Mouse (Mus musculus) intestine, embryonic 16.5 days (tissue): ENCODE measurements around the gene Serinc2. TPM values are rescaled to one million over a fixed set of nuclear protein-coding genes. Genes with fewer than 3 reads are reported as not detected.
"Not testable (repeated sequence)": the region's sequence is repeated elsewhere in the genome, so short reads cannot be mapped to it uniquely, and the experiment has no call there.

Source experiments
- ATAC-seq: fragments of 200-750 bp; cut with Nextera tagmentation; 2 replicates; pipeline ENCODE4 v1.8.0; 2017; ENCODE audit warnings: moderate TSS enrichment, moderate library complexity
- H3K27ac ChIP-seq: fragments of 300-500 bp; sonication (generic); 2 replicates; pipeline ENCODE4 v1.5.1; 2014; ENCODE audit warnings: mild to moderate bottlenecking, low read length
- H3K27me3 ChIP-seq: fragments of 300-500 bp; sonication (generic); replicated peaks from 2 replicates; pipeline ENCODE4 v1.6.1; 2014; ENCODE audit warnings: low read length, control low read depth, mixed read lengths; ENCODE audit not compliant: control insufficient read depth, insufficient read depth
- H3K36me3 ChIP-seq: fragments of 300-500 bp; sonication (generic); 2 replicates; pipeline ENCODE4 v1.6.1; 2014; ENCODE audit warnings: low read length, control low read depth; ENCODE audit not compliant: control insufficient read depth, insufficient read depth
- H3K4me1 ChIP-seq: fragments of 300-500 bp; sonication (generic); 2 replicates; pipeline ENCODE4 v1.6.1; 2014; ENCODE audit warnings: low read length, control low read depth, mixed read lengths; ENCODE audit not compliant: control insufficient read depth, insufficient read depth
- H3K4me2 ChIP-seq: fragments of 300-500 bp; sonication (generic); 2 replicates; pipeline ENCODE4 v1.6.1; 2014; ENCODE audit warnings: low read depth, low read length, control low read depth
- H3K4me3 ChIP-seq: fragments of 300-500 bp; sonication (generic); 2 replicates; pipeline ENCODE4 v1.5.1; 2014; ENCODE audit warnings: mild to moderate bottlenecking, low read length
- H3K9ac ChIP-seq: fragments of 300-500 bp; sonication (generic); 2 replicates; pipeline ENCODE4 v1.6.1; 2014; ENCODE audit warnings: low read depth, low read length
- H3K9me3 ChIP-seq: fragments of 300-500 bp; sonication (generic); 2 replicates; pipeline ENCODE4 v1.6.1; 2016; ENCODE audit warnings: low read length, control low read depth; ENCODE audit not compliant: control insufficient read depth
- WGBS: fragments of 180-500 bp; shearing (Covaris S2); extraction: QIAGEN DNeasy Blood & Tissue Kit; methylation state at CpG from one replicate; pipeline ENCODE4 v1.1.7; 2014; 5-methylcytosine and 5-hydroxymethylcytosine counted together
- polyA plus RNA-seq: library from polyadenylated mRNA; unstranded; fragments of >200 nt; fragmentation: Nextera tagmentation; extraction: Ambion mirVana; gene quantifications from 2 replicates; pipeline ENCODE4 v1.2.1, GENCODE M21; 2015

The Serinc2 gene
- polyA plus RNA-seq, 1 experiment from 2014 or later, result 22.8 TPM

DNA sequence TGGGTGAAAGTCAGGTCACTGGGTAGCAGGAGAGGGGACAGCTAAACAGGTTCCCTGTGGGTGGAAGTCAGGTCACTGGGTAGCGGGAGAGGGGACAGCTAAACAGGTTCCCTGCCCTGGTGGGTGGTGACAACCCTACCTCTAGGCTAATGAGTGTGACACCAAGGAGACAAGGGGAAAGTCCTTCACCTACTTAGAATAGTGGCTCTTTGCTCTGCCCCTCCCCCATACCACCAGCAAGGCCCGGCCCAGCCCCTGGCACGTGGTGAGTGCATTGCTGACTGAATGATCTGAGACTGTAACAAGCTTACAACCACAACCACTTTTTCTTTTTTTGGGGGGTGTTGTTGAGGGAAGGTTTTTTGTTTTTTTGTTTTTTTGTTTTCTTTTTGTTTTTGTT, 27.2 kb downstream of the Serinc2 start:
- Histone ChIP-seq H3K27me3 (no peaks in the 10 kb centered on the region), H3K27ac (peak overlapping the region; percentile 51; the same call in 1 of the 2 replicates), H3K4me2 (peak overlapping the region; percentile 25; the same call in 1 of the 2 replicates), H3K9me3 (no peaks in the 10 kb centered on the region), H3K9ac (no peak overlapping the region), H3K36me3 (no peaks in the 10 kb centered on the region), H3K4me1 (0 out of 2 replicates have a peak, but pooled peaks cover 7% of the 10 kb centered on the region), H3K4me3 (no peak overlapping the region)
- ATAC-seq, result peak; percentile 75
- WGBS, result 36% methylated on average over 3 of the region's 3 CpGs

GRCm38 (mm10) chr4:130251172-130251705, 27.8 kb downstream of the Serinc2 start:
- peak overlapping the region; percentile 51; the same call in 1 of the 2 replicates for H3K27ac ChIP-seq
- WGBS, result 27% methylated on average over 7 of the region's 7 CpGs
- H3K36me3 ChIP-seq, result no peaks in the 10 kb centered on the region
- H3K9me3 ChIP-seq, result no peaks in the 10 kb centered on the region
- peak overlapping the region; percentile 25; the same call in 1 of the 2 replicates for H3K4me2 ChIP-seq
- no peaks in the 10 kb centered on the region for H3K27me3 ChIP-seq
- no peak overlapping the region for H3K9ac ChIP-seq
- ATAC-seq, result peak; percentile 50
- 0 out of 2 replicates have a peak, but pooled peaks cover 7% of the 10 kb centered on the region for H3K4me1 ChIP-seq
- H3K4me3 ChIP-seq, result peak overlapping the region; percentile 13; the same call in 1 of the 2 replicates

DNA sequence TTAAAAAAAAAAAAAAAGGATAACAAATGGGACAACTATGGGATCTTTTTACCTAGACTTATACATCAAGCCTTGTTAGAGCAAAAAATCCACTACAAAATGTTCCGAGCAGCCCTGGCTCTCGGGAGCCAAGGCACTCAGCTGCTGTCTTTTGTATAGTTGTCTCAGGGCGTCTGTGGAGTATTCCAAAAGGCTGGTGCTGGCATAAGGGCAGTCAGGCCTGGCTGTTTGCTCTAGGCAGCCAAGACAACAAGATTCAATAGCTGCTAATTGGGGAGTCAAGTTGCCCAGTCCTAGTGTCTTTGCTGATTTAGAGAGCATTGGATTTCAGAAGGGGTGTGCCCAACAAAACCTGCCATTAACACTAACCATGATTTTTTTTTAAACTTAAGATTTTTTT, 30.4 kb downstream of the Serinc2 start:
- Histone ChIP-seq H3K4me3 (no peak overlapping the region), H3K9me3 (no peaks in the 10 kb centered on the region), H3K9ac (no peak overlapping the region), H3K27ac (no peak overlapping the region), H3K4me2 (no peak overlapping the region), H3K27me3 (no peaks in the 10 kb centered on the region), H3K36me3 (no peaks in the 10 kb centered on the region), H3K4me1 (0 out of 2 replicates have a peak, but pooled peaks cover 7% of the 10 kb centered on the region)
- ATAC-seq, result no peak
- WGBS, result 68% methylated on average over 3 of the region's 3 CpGs

GRCm38 (mm10) chr4:130246132-130246531, 32.9 kb downstream of the Serinc2 start:
- 2% methylated on average over 6 of the region's 6 CpGs for WGBS
- Histone ChIP-seq H3K9me3 (no peaks in the 10 kb centered on the region), H3K4me2 (no peak overlapping the region), H3K4me3 (no peak overlapping the region), H3K4me1 (no peaks in the 10 kb centered on the region), H3K27ac (no peak overlapping the region), H3K9ac (no peak overlapping the region), H3K27me3 (no peaks in the 10 kb centered on the region), H3K36me3 (no peaks in the 10 kb centered on the region)
- peak; percentile 67 for ATAC-seq

DNA sequence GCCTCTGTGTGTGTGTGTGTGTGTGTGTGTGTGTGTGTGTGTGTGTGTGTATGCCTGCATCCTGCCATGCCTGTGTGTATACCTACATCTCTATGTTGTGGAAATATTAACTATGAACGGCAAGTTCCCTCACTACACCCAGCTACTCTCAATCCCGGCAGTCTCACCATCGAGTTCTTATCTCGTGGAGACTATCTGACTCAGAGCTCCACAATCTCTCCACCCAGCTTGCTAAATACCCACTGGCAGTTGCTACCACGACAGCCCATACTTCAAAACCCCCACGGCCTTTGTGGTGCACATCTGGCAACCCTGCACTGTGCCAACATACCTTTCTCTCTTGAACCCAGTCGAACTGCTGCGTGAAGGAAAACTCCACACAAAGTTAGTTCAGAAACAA, 34.3 kb downstream of the Serinc2 start:
- Histone ChIP-seq H3K4me2 (no peak overlapping the region), H3K36me3 (no peaks in the 10 kb centered on the region), H3K9ac (no peak overlapping the region), H3K27me3 (no peaks in the 10 kb centered on the region), H3K4me3 (no peak overlapping the region), H3K4me1 (no peaks in the 10 kb centered on the region), H3K27ac (no peak overlapping the region), H3K9me3 (no peaks in the 10 kb centered on the region; the same call in 1 of the 2 replicates)
- WGBS, result 57% methylated on average over 8 of the region's 8 CpGs
- no peak for ATAC-seq

- H3K9me3 ChIP-seq, H3K4me2 ChIP-seq, H3K27me3 ChIP-seq, H3K4me3 ChIP-seq, H3K9ac ChIP-seq, ATAC-seq, H3K36me3 ChIP-seq, H3K4me1 ChIP-seq, H3K27ac ChIP-seq: not testable (repeated sequence)
- WGBS, result 75% methylated on average over 1 of the region's 1 CpGs
Observed at GRCm38 (mm10) chr4:130243621-130244020, 35.4 kb downstream of the Serinc2 start.

DNA sequence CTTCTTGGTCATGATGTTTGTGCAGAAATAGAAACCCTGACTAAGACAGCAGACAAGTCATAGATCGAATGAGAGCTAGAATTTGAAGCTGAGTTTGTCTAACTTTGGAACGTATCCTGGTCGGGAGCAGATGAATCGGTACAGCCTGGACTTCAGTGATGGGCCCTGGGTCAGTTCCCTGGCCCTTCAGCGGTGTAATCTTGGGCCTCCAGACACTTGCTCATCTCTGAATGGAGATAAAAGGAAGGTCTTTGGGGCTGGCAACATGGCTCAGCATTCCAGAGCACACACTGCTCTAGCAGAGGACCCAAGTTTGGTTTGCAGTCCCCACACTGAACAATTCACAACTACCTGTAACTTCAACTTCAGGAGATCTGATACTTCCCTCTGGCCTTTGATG, 36.0 kb downstream of the Serinc2 start:
- H3K36me3 ChIP-seq, result no peaks in the 10 kb centered on the region
- WGBS, result 94% methylated on average over 5 of the region's 5 CpGs
- H3K27me3 ChIP-seq, result no peaks in the 10 kb centered on the region
- no peak overlapping the region for H3K27ac ChIP-seq
- no peak overlapping the region for H3K4me2 ChIP-seq
- H3K4me3 ChIP-seq, result no peak overlapping the region
- no peaks in the 10 kb centered on the region for H3K4me1 ChIP-seq
- no peak overlapping the region for H3K9ac ChIP-seq
- no peak for ATAC-seq
- no peaks in the 10 kb centered on the region; the same call in 1 of the 2 replicates for H3K9me3 ChIP-seq

- no peak for ATAC-seq
- H3K9me3 ChIP-seq, result no peaks in the 10 kb centered on the region; the same call in 1 of the 2 replicates
- WGBS, result 31% methylated on average over 5 of the region's 5 CpGs
Observed at GRCm38 (mm10) chr4:130240695-130241094, 38.3 kb downstream of the Serinc2 start.

GRCm38 (mm10) chr4:130237607-130238006, 41.4 kb downstream of the Serinc2 start:
- Histone ChIP-seq H3K9me3 (no peaks in the 10 kb centered on the region; the same call in 1 of the 2 replicates), H3K4me1 (no peaks in the 10 kb centered on the region), H3K4me2 (no peak overlapping the region), H3K36me3 (no peaks in the 10 kb centered on the region), H3K4me3 (no peak overlapping the region), H3K27me3 (no peaks in the 10 kb centered on the region), H3K27ac (no peak overlapping the region), H3K9ac (no peak overlapping the region)
- ATAC-seq, result no peak
- WGBS, result 72% methylated on average over 4 of the region's 4 CpGs

More at GRCm38 (mm10) chr4:130240695-130241094, 38.3 kb downstream of the Serinc2 start:
- Histone ChIP-seq H3K27me3 (no peaks in the 10 kb centered on the region), H3K27ac (no peak overlapping the region), H3K36me3 (no peaks in the 10 kb centered on the region), H3K4me1 (no peaks in the 10 kb centered on the region), H3K4me3 (no peak overlapping the region), H3K4me2 (no peak overlapping the region), H3K9ac (no peak overlapping the region)

DNA sequence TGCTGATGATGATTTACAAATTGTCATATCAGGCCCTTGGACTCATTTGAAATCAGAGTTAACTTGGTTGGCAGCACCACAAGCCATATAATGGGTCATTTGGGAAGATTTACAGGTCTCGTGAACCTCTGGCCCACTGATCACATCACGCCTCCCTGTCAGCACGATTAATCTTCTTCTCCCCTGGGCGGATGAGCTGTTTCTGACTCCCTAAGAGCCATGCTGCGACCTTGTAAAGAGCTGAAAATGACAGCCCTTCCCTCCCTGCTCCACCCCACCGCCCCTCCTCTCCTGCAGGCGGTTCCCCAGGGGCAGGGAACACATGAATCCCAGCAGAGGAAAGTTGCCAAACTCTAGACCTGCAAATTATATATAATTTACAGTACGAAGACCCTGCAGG, 42.6 kb downstream of the Serinc2 start:
- 43% methylated on average over 8 of the region's 8 CpGs for WGBS
- ATAC-seq, result no peak
- no peaks in the 10 kb centered on the region for H3K27me3 ChIP-seq
- no peak overlapping the region for H3K9ac ChIP-seq
- H3K4me3 ChIP-seq, result no peak overlapping the region
- no peaks in the 10 kb centered on the region for H3K4me1 ChIP-seq
- H3K36me3 ChIP-seq, result no peaks in the 10 kb centered on the region
- no peak overlapping the region for H3K4me2 ChIP-seq
- H3K9me3 ChIP-seq, result no peaks in the 10 kb centered on the region; the same call in 1 of the 2 replicates
- no peak overlapping the region for H3K27ac ChIP-seq
